Mouse (Mus musculus) large intestine, adult 2 months (tissue): ENCODE results near the gene Lpxn. TPM values are rescaled to one million over a fixed set of nuclear protein-coding genes. Genes with fewer than 3 reads are reported as not detected.

ENCODE experiments used
- DNase-seq: peaks from one replicate; pipeline ENCODE4 v3.0.0-alpha.2; 2012; ENCODE audit warnings: low read depth, low spot score
- WGBS: fragments of 180-500 bp; shearing (Covaris S2); methylation state at CpG from one replicate; pipeline ENCODE4 v1.1.7; 2018; 5-methylcytosine and 5-hydroxymethylcytosine counted together
- polyA plus RNA-seq: library from polyadenylated mRNA; depleted of rRNA; stranded (reverse); fragments of >200 nt; gene quantifications from 2 replicates; pipeline ENCODE4 v1.2.3, GENCODE M21; 2012; rRNA removed

Lpxn gene
- polyA plus RNA-seq, 1 experiment: 11.6 TPM

- no peak for DNase-seq
- 57% methylated on average over 3 of the region's 3 CpGs for WGBS
Measured at GRCm38 (mm10) chr19:12801046-12801445, 5.1 kb downstream of the Lpxn start.

- WGBS: 83% methylated on average over 3 of the region's 3 CpGs
- DNase-seq: no peak
Measured at GRCm38 (mm10) chr19:12802830-12803229, 6.8 kb downstream of the Lpxn start.

- WGBS: 32% methylated on average over 1 of the region's 1 CpGs
- DNase-seq: peak; percentile 47
Measured at GRCm38 (mm10) chr19:12804237-12804636, 8.2 kb downstream of the Lpxn start.

- 84% methylated on average over 3 of the region's 3 CpGs for WGBS
- no peak for DNase-seq
Measured at GRCm38 (mm10) chr19:12805730-12806129, 9.7 kb downstream of the Lpxn start.

GRCm38 (mm10) chr19:12806214-12806613 is 10.2 kb downstream of the Lpxn start:
- no peak for DNase-seq
- 55% methylated on average over 2 of the region's 2 CpGs for WGBS

- DNase-seq: no peak
- WGBS: 61% methylated on average over 1 of the region's 1 CpGs
Measured at GRCm38 (mm10) chr19:12812644-12813364, 16.8 kb downstream of the Lpxn start.

GRCm38 (mm10) chr19:12813883-12814282 is 17.9 kb downstream of the Lpxn start:
- 64% methylated on average over 1 of the region's 1 CpGs for WGBS
- no peak for DNase-seq

- 84% methylated on average over 1 of the region's 1 CpGs for WGBS
- DNase-seq: no peak
Measured at GRCm38 (mm10) chr19:12818507-12818906, 22.5 kb downstream of the Lpxn start.

GRCm38 (mm10) chr19:12820383-12820782 is 24.4 kb downstream of the Lpxn start:
- DNase-seq: no peak
- WGBS: 23% methylated on average over 4 of the region's 4 CpGs

- WGBS: 67% methylated on average over 4 of the region's 4 CpGs
- DNase-seq: no peak
Measured at GRCm38 (mm10) chr19:12824549-12824948, 28.6 kb downstream of the Lpxn start.

- no peak for DNase-seq
- WGBS: 66% methylated on average over 2 of the region's 2 CpGs
Measured at GRCm38 (mm10) chr19:12830823-12831430, 34.9 kb downstream of the Lpxn start.

GRCm38 (mm10) chr19:12831559-12831958 is 35.6 kb downstream of the Lpxn start:
- 49% methylated on average over 1 of the region's 1 CpGs for WGBS
- no peak for DNase-seq

GRCm38 (mm10) chr19:12833625-12834024 is 37.6 kb downstream of the Lpxn start:
- DNase-seq: no peak
- WGBS: 67% methylated on average over 3 of the region's 3 CpGs

GRCm38 (mm10) chr19:12838507-12838906 is 42.5 kb downstream of the Lpxn start:
- WGBS: 89% methylated on average over 1 of the region's 1 CpGs
- no peak for DNase-seq

- no peak for DNase-seq
Measured at GRCm38 (mm10) chr19:12846382-12846781, 50.4 kb downstream of the Lpxn start, which contains the start of gene Gm5244. Gene Gm5244 (plus strand): TSS chr19:12846682.

GRCm38 (mm10) chr19:12856983-12857382 is 61.0 kb downstream of the Lpxn start, which contains the start of gene Olfr1444:
Gene Olfr1444 (plus strand): TSS chr19:12857283.
- WGBS: 58% methylated on average over 1 of the region's 1 CpGs
- DNase-seq: no peak

Other genes starting within 250 kb of the Lpxn start
- gene Gm4952, start 196.2 kb upstream of the Lpxn start, polyA plus RNA-seq: not detected in 2 replicates
- gene Glyat, start 162.9 kb upstream of the Lpxn start, polyA plus RNA-seq: not detected in 2 replicates
- gene Olfr1442, start 125.8 kb upstream of the Lpxn start, polyA plus RNA-seq: not detected in 2 replicates
- gene Olfr1443, start 118.1 kb upstream of the Lpxn start, polyA plus RNA-seq: not detected in 2 replicates
- not detected in 2 replicates for gene Keg1, start 100.4 kb upstream of the Lpxn start, polyA plus RNA-seq
- gene Cntf, start 30.6 kb upstream of the Lpxn start, polyA plus RNA-seq: 2.0 TPM in 2 replicates
- gene Zfp91, start 67 bp upstream of the Lpxn start, polyA plus RNA-seq: 9.5 and 13.0 TPM in 2 replicates
- gene Gm5244, start 50.5 kb downstream of the Lpxn start, polyA plus RNA-seq: not detected in 2 replicates
- gene Olfr1444, start 61.1 kb downstream of the Lpxn start, polyA plus RNA-seq: not detected in 2 replicates
- not detected in 2 replicates for gene Olfr1445, start 87.7 kb downstream of the Lpxn start, polyA plus RNA-seq
- gene Olfr1446, start 97.3 kb downstream of the Lpxn start, polyA plus RNA-seq: not detected in 2 replicates
- not detected in 2 replicates for gene Olfr1447, start 107.5 kb downstream of the Lpxn start, polyA plus RNA-seq
- not detected in 2 replicates for gene Olfr1448, start 128.2 kb downstream of the Lpxn start, polyA plus RNA-seq
- gene Olfr1449, start 134.6 kb downstream of the Lpxn start, polyA plus RNA-seq: 0.09 TPM in 1 of 2 replicates, not detected in the other
- gene Olfr1450, start 154.1 kb downstream of the Lpxn start, polyA plus RNA-seq: not detected in 2 replicates
- not detected in 2 replicates for gene Olfr1451, start 198.8 kb downstream of the Lpxn start, polyA plus RNA-seq
- not detected in 2 replicates for gene Olfr1453, start 232.1 kb downstream of the Lpxn start, polyA plus RNA-seq